Mouse (Mus musculus) heart, postnatal 25 days (tissue): ENCODE results near the gene Tbx21. TPM values are rescaled to one million over a fixed set of nuclear protein-coding genes. Genes with fewer than 3 reads are reported as not detected.
A peak's percentile ranks its signal among the peaks of the same experiment; 100 is the strongest.

Experiments
- DNase-seq: peaks from one replicate; pipeline ENCODE4 v3.0.0; 2022; ENCODE audit warnings: low spot score
- intact Hi-C: fragments of 180-260 bp; cut with DNase I; formaldehyde crosslinking; loops from one replicate; pipeline ENCODE4 v1.15.1; 2025
- total RNA-seq, 2 experiments: library from RNA; stranded (reverse); gene quantifications; 2 replicates each; pipeline ENCODE4 v1.2.3; 2021

Tbx21 gene
- total RNA-seq, 2 experiments from 2014 or later, result not detected

- DNase-seq, result peak; percentile 40
- intact Hi-C loops, result no loop called here
Measured at GRCm38 (mm10) chr11:97098791-97099190, 16.3 kb downstream of the Tbx21 start.

GRCm38 (mm10) chr11:97094600-97094999 lies 20.5 kb downstream of the Tbx21 start:
- intact Hi-C loops, result no loop called here

GRCm38 (mm10) chr11:97086365-97086764 lies 28.8 kb downstream of the Tbx21 start:
- intact Hi-C loops, result no loop called here
- no peak for DNase-seq

More at GRCm38 (mm10) chr11:97094600-97094999, 20.5 kb downstream of the Tbx21 start:
- DNase-seq, result no peak

GRCm38 (mm10) chr11:97084821-97085505 lies 30.2 kb downstream of the Tbx21 start:
- no peak for DNase-seq
- intact Hi-C loops, result no loop called here

GRCm38 (mm10) chr11:97083401-97084140 lies 31.6 kb downstream of the Tbx21 start:
- intact Hi-C loops, result no loop called here
- DNase-seq, result no peak

GRCm38 (mm10) chr11:97082977-97083376 lies 32.2 kb downstream of the Tbx21 start:
- no peak for DNase-seq
- intact Hi-C loops, result no loop called here

- no peak for DNase-seq
- intact Hi-C loops, result no loop called here
Measured at GRCm38 (mm10) chr11:97080291-97080690, 34.8 kb downstream of the Tbx21 start.

GRCm38 (mm10) chr11:97078751-97079150 lies 36.4 kb downstream of the Tbx21 start:
- intact Hi-C loops, result no loop called here
- DNase-seq, result no peak

- no peak for DNase-seq
- intact Hi-C loops, result loop anchor here (5.0 kb wide), 1 partner anchor 73 kb away; no protein-coding TSS in a partner anchor
Measured at GRCm38 (mm10) chr11:97074235-97074634, 40.9 kb downstream of the Tbx21 start.

- DNase-seq, result no peak
- intact Hi-C loops, result loop anchor here (2.0 to 5.0 kb wide), 2 partner anchors 75 to 104 kb away; no protein-coding TSS in a partner anchor
Measured at GRCm38 (mm10) chr11:97072533-97072932, 42.6 kb downstream of the Tbx21 start.

GRCm38 (mm10) chr11:97071129-97071528 lies 44.0 kb downstream of the Tbx21 start:
- no peak for DNase-seq
- intact Hi-C loops, result loop anchor here (2.0 to 5.0 kb wide), 2 partner anchors 76 to 258 kb away; no protein-coding TSS in a partner anchor

- no peak for DNase-seq
- intact Hi-C loops, result loop anchor here (2.0 to 5.0 kb wide), 2 partner anchors 78 to 259 kb away; no protein-coding TSS in a partner anchor
Measured at GRCm38 (mm10) chr11:97069770-97070169, 45.4 kb downstream of the Tbx21 start.

- intact Hi-C loops, result no loop called here
- no peak for DNase-seq
Measured at GRCm38 (mm10) chr11:97069333-97069732, 45.8 kb downstream of the Tbx21 start.

- DNase-seq, result no peak
- intact Hi-C loops, result no loop called here
Measured at GRCm38 (mm10) chr11:97066656-97067360, 48.3 kb downstream of the Tbx21 start.

GRCm38 (mm10) chr11:97065538-97066295 lies 49.4 kb downstream of the Tbx21 start:
- no peak for DNase-seq
- intact Hi-C loops, result no loop called here

- DNase-seq, result no peak
- intact Hi-C loops, result no loop called here
Measured at GRCm38 (mm10) chr11:97063921-97064295, 51.2 kb downstream of the Tbx21 start.

GRCm38 (mm10) chr11:97063274-97063920 lies 51.7 kb downstream of the Tbx21 start:
- intact Hi-C loops, result no loop called here

GRCm38 (mm10) chr11:97052219-97052646 lies 62.9 kb downstream of the Tbx21 start:
- DNase-seq, result no peak
- intact Hi-C loops, result no loop called here

More at GRCm38 (mm10) chr11:97063274-97063920, 51.7 kb downstream of the Tbx21 start:
- DNase-seq, result no peak

GRCm38 (mm10) chr11:97050944-97051586 lies 64.1 kb downstream of the Tbx21 start:
- no peak for DNase-seq

More at GRCm38 (mm10) chr11:97050944-97051586, 64.1 kb downstream of the Tbx21 start:
- intact Hi-C loops, result no loop called here
